Mouse (Mus musculus): ENCODE measurements around the gene Itgal. TPM values are rescaled to one million over a fixed set of nuclear protein-coding genes. Genes with fewer than 3 reads are reported as not detected.

Gene Itgal
- total RNA-seq, 2 experiments from 2014 or later = 0.32 to 0.57 TPM

GRCm38 (mm10) chr7:127273925-127274789, 21.9 kb upstream of the Itgal start, which contains the start of gene Sephs2:
Sephs2 (minus strand) TSS chr7:127274055.
- peak; percentile 91 to 94 for DNase-seq (ENCODE audit: extremely low spot score in 1 of 2, low spot score in 2 of 2)
- intact Hi-C loops (cut with DNase I) = loop anchor here (2.0 kb wide), 1 partner anchor 37 kb away; no protein-coding TSS in a partner anchor

DNA sequence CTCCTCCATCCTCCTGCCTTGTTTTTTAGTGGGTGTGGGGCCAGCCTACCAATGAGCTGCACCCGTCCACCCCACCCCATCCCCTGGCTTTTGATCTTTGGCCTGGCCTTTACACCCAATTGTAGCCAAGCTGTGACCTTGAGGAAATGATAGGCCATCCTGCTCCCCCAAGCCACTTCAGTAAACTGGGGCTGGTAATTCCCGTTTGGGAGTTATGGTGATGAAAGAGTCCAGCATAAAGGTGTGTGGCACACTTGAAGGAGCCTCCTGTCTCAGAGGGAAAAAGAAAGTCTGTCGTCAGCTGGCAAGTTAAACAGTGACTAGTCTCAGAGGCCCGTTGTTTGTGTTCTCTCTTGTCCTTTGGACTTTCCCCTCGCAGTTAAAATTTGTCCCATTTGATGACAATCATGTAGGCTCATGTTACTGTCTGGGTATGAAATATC, 19.5 kb upstream of the Itgal start:
- DNase-seq (ENCODE audit: extremely low spot score in 1 of 2, low spot score in 2 of 2) = no peak
- intact Hi-C loops (cut with DNase I) = no loop called here

DNA sequence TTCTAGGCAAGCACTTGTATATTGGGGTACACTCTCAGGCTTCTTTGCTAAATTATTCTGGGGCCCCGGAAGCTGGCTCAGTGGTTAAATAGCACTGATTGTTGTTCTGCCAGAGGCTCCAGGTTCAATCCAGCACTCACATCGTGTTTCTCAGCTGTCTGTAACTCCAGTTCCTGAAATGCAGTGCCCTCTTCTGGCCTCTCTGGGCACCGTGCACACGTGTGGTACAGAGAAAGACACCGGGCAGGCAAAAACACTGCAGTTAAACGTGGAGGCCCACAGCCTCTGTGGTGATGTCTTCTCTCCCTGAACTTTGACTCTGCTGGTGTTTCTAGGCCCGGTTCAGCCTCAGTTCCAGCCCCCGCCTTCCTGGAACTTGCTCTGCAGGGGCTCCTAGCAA, 17.7 kb upstream of the Itgal start:
- intact Hi-C loops (cut with DNase I) = no loop called here
- peak in 1 of 2 experiments; percentile 37 for DNase-seq (ENCODE audit: extremely low spot score in 1 of 2, low spot score in 2 of 2)

DNA sequence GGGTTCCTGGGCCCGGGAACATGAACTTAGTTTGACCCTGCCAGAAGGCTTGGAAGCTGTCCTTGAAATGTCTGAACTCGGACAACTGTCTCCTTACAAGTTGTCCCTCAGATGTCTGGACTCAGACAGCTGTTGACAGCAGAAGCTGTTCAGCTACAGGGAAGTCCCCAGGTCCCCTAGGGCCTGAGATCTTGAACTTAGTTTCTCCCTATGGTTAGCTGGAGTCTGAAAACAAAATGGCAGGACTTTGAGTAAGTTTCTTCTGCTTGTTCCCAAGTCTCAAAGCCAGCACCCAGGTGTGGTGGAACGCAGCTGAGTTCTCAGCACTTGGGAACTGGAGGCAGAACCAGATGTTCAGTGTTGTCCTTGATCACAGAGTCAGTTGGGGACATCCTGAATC, 16.0 kb upstream of the Itgal start:
- DNase-seq (ENCODE audit: extremely low spot score in 1 of 2, low spot score in 2 of 2) = no peak
- intact Hi-C loops (cut with DNase I) = no loop called here

DNA sequence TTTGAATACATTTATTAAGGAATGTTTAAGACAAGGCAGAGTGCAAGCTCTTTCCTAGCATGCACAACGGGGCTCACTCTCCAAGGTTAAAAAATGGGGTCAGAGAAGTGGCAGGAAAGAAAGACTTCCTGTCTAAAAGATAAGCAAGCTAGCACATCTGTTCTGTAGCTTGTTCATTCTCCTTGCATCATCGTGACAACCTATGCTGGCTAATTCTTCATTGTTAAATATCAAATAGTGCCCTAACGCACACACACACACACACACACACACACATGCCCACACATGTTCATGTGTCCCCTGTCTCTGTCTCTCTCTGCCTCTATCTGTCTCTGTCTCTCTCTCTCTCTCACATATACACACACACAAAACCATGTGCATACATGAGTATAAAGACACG, 14.9 kb upstream of the Itgal start:
- DNase-seq (ENCODE audit: extremely low spot score in 1 of 2, low spot score in 2 of 2) = no peak
- intact Hi-C loops (cut with DNase I) = no loop called here

GRCm38 (mm10) chr7:127282190-127282589, 13.9 kb upstream of the Itgal start:
- intact Hi-C loops (cut with DNase I) = no loop called here
- no peak for DNase-seq (ENCODE audit: extremely low spot score in 1 of 2, low spot score in 2 of 2)

DNA sequence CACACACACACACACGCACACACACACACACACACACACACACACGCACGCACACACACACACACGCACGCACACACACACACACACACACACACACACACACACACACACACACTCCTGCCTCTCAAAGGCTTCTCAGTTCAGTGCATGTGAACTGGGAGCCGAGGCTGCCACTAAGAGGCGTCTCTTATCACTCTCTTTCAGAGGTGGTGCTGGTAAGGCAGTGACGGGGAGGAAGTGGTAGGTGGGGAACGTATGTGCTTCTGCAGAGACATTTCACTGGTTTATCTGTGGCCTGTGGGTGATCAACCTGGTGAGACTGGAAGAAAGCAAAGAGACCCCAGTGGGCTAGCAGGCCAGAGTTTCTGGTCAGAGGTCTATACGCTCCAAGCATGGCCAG, 10.9 kb upstream of the Itgal start:
- no peak for DNase-seq (ENCODE audit: extremely low spot score in 1 of 2, low spot score in 2 of 2)
- intact Hi-C loops (cut with DNase I) = no loop called here

- DNase-seq (ENCODE audit: extremely low spot score in 1 of 2, low spot score in 2 of 2) = no peak
- intact Hi-C loops (cut with DNase I) = no loop called here
These were observed 8.1 kb upstream of the Itgal start for GRCm38 (mm10) chr7:127287940-127288339.

- intact Hi-C loops (cut with DNase I) = no loop called here
- no peak for DNase-seq (ENCODE audit: extremely low spot score in 1 of 2, low spot score in 2 of 2)
These were observed 6.8 kb upstream of the Itgal start for GRCm38 (mm10) chr7:127289306-127289705.

DNA sequence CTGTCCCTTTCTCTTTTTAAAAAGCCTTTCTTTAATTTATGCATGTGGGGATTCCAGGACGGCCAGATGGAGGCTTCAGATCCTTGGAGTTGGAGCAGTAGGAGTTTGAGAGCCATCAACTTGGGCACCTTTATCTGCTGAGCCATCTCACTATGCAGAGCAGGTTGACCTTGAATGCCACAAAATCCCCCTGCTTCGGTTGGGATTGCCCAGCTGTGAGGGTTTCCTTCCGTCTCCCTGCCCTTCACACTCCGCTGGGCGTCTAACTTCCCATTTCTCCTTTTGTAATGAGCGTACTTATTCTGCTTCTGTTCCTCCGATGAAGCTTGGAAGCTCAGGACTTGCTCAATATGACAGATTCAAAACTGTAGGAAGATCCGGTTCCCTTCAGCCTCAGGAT, 5.9 kb upstream of the Itgal start:
- no peak for DNase-seq (ENCODE audit: extremely low spot score in 1 of 2, low spot score in 2 of 2)
- intact Hi-C loops (cut with DNase I) = no loop called here

GRCm38 (mm10) chr7:127296786-127297555, 911 bp downstream of the Itgal start:
- no peak for DNase-seq (ENCODE audit: extremely low spot score in 1 of 2, low spot score in 2 of 2)
- intact Hi-C loops (cut with DNase I) = no loop called here

DNA sequence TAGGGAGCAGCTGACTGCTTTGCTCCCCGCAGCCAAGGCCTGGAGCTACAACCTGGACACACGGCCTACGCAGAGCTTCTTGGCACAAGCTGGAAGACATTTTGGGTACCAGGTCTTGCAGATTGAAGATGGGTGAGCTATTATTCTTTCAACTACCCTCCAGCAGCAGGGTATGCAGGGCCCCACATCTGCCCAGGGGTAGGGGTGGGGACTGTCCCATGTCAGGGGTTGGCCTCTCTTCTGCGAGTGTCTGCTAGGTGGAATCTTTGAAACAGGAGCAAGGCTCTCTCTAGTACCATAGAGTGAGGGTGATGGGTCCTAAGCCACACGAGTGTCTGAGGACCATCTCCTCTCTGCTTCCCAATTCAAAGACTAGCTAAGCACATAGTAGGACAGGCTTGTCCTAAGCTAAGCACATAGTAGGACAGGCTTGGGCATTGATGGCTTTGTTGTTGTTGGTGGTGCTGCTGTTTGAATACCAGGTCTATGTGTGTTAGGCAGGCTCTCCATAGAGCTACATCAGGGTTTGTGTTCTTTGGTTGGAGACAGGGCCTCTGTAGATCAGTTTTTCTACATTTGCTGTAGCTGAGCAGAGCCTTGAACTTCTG, 1.6 kb downstream of the Itgal start:
- intact Hi-C loops (cut with DNase I) = no loop called here
- no peak for DNase-seq (ENCODE audit: extremely low spot score in 1 of 2, low spot score in 2 of 2)

DNA sequence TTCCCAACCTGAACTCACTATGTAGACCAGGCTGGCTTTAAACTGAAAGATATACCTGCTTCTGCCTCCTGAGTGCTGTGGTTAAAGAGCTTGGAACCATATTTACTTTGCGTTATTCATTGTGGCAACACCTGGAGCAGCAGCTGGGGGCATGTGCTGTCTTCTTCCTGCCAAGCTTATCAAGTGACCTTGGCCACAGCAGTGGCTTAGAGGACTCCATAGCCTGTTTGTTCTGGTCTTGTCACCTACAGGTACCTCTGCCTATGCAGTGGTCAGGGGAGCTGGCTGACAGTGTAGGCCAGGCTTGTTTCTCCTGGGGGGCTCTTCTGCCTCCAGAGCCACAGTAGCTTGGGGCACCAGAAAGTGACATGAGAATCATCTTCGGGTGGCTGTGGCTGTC, 12.4 kb downstream of the Itgal start:
- intact Hi-C loops (cut with DNase I) = loop anchor here (5.0 kb wide), 1 partner anchor 34 kb away; no protein-coding TSS in a partner anchor
- no peak for DNase-seq (ENCODE audit: extremely low spot score in 1 of 2, low spot score in 2 of 2)

GRCm38 (mm10) chr7:127308887-127309286, 12.8 kb downstream of the Itgal start:
- peak; percentile 41 to 75 for DNase-seq (ENCODE audit: extremely low spot score in 1 of 2, low spot score in 2 of 2)

GRCm38 (mm10) chr7:127309951-127310350, 13.9 kb downstream of the Itgal start:
- intact Hi-C loops (cut with DNase I) = loop anchor here (5.0 kb wide), 1 partner anchor 32 kb away; no protein-coding TSS in a partner anchor
- no peak for DNase-seq (ENCODE audit: extremely low spot score in 1 of 2, low spot score in 2 of 2)

More at GRCm38 (mm10) chr7:127308887-127309286, 12.8 kb downstream of the Itgal start:
- intact Hi-C loops (cut with DNase I) = loop anchor here (5.0 kb wide), 1 partner anchor 33 kb away; no protein-coding TSS in a partner anchor

DNA sequence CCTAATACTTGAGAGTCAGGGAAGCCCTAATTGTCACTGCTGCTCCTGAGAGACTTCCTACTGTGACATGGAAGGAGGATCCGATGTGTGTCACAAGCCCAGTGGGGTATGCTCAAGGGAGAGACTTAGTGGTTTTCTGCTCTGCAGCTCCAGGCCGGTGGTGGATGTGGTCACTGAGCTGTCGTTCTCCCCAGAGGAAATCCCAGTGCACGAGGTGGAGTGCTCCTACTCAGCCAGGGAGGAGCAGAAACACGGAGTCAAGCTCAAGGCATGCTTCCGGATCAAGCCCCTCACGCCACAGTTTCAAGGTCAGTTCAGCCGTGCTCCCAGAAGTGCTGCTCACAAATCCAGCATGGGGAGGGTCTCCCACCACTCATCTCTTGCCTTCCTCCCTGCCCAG, 17.9 kb downstream of the Itgal start:
- DNase-seq (ENCODE audit: extremely low spot score in 1 of 2, low spot score in 2 of 2) = no peak
- intact Hi-C loops (cut with DNase I) = no loop called here

- no peak for DNase-seq (ENCODE audit: extremely low spot score in 1 of 2, low spot score in 2 of 2)
- intact Hi-C loops (cut with DNase I) = no loop called here
These were observed 25.0 kb downstream of the Itgal start for GRCm38 (mm10) chr7:127321106-127321505.

- intact Hi-C loops (cut with DNase I) = no loop called here
- peak in 1 of 2 experiments; percentile 48 for DNase-seq (ENCODE audit: extremely low spot score in 1 of 2, low spot score in 2 of 2)
These were observed 26.0 kb downstream of the Itgal start for GRCm38 (mm10) chr7:127322085-127322484.

GRCm38 (mm10) chr7:127324944-127325343, 28.9 kb downstream of the Itgal start:
- DNase-seq (ENCODE audit: extremely low spot score in 1 of 2, low spot score in 2 of 2) = no peak
- intact Hi-C loops (cut with DNase I) = no loop called here

Measured in left cerebral cortex, postnatal 10 days (tissue).